In the genomic region with DNA sequence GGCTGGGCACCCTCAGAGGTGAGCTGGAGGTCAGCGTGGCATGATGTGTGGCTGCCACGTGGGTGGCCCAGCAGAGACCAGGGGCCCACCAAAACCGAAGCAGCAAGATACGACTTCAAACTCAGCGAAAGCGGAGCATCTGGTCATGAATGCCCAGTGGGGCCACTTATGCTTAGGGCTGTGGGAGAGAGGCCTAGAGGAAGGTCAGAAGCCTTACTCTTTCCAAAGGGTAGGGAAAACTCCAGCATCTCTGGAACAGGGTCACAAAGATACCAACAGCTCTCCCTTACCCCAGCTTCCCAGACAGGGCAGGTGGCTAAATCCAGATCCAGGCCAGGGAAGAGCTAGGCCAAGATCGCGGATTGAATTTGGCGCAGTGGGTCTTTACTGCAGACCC, we compare ENCODE assay signal across 11 mouse cellular contexts. TPM values are rescaled to one million over a fixed set of nuclear protein-coding genes. Genes with fewer than 3 reads are reported as not detected.
DNase-seq lines count a peak whose midpoint lies in the region; ATAC-seq lines count a peak whose summit lies in the region.
"Had no signal": no experiment of that assay in that cellular context is flagged by ENCODE, and none has a peak within 500 bp of the region (broad histone marks: within the 10 kb centered on the region; RNA-seq: fewer than 3 reads in every experiment).

No protein-coding gene starts in this region.

- DNase-seq in heart, postnatal 36 days: no peak
- no peak for DNase-seq in hindbrain, embryonic 10.5 days (ENCODE audit: low spot score)
- no peak for DNase-seq in midbrain, embryonic 14.5 days
- DNase-seq in B cell, adult 2 months: no peak
- no peak for DNase-seq in left cerebral cortex, adult 11 months (ENCODE audit: low spot score)
- DNase-seq in left cerebral cortex, postnatal 25 days (ENCODE audit: low spot score in 2 of 2): no peak

- peaks cover 14% of the 10 kb centered on the region for H3K36me3 ChIP-seq in heart, embryonic 16.5 days (ENCODE audit: control insufficient read depth, insufficient read depth)
- peaks cover 28% of the 10 kb centered on the region for H3K36me3 ChIP-seq in embryonic facial prominence, embryonic 12.5 days
- H3K36me3 ChIP-seq in hindbrain, embryonic 10.5 days: peaks cover 62% of the 10 kb centered on the region
- H3K36me3 ChIP-seq in midbrain, embryonic 14.5 days (ENCODE audit: control insufficient read depth, insufficient read depth, low read length): peaks cover 30% of the 10 kb centered on the region
- H3K36me3 ChIP-seq: G1E had no signal

- ATAC-seq in heart, embryonic 16.5 days (replicated peaks; ENCODE audit: extremely low read depth, insufficient read depth, low FRiP score): no peak
- no peak for ATAC-seq in embryonic facial prominence, embryonic 12.5 days (ENCODE audit: insufficient number of reproducible peaks, insufficient read depth, low FRiP score, low TSS enrichment)
- ATAC-seq in midbrain, embryonic 14.5 days (ENCODE audit: low FRiP score, low TSS enrichment): no peak

- H3K4me3 ChIP-seq in heart, embryonic 16.5 days (ENCODE audit: low read length): no peak overlapping the region
- H3K4me3 ChIP-seq in embryonic facial prominence, embryonic 12.5 days: peak overlapping the region; percentile 80
- H3K4me3 ChIP-seq in hindbrain, embryonic 10.5 days: peak overlapping the region; percentile 91
- peak overlapping the region; percentile 80 for H3K4me3 ChIP-seq in midbrain, embryonic 14.5 days (replicated peaks; ENCODE audit: low read depth, low read length)
- H3K4me3 ChIP-seq: erythroblast, embryonic 14.5 days had no signal

- no peaks in the 10 kb centered on the region for H3K27me3 ChIP-seq in heart, embryonic 16.5 days (ENCODE audit: control insufficient read depth, insufficient read depth, low read length)
- H3K27me3 ChIP-seq in embryonic facial prominence, embryonic 12.5 days: no peaks in the 10 kb centered on the region
- no peaks in the 10 kb centered on the region; the same call in 1 of the 2 replicates for H3K27me3 ChIP-seq in hindbrain, embryonic 10.5 days (ENCODE audit: insufficient read depth, poor library complexity, severe bottlenecking)
- H3K27me3 ChIP-seq in midbrain, embryonic 14.5 days (ENCODE audit: control insufficient read depth, insufficient read depth, low read length): no peaks in the 10 kb centered on the region

- H3K4me1 ChIP-seq in heart, embryonic 16.5 days (ENCODE audit: control insufficient read depth, insufficient read depth, low read length): peaks cover 51% of the 10 kb centered on the region
- H3K4me1 ChIP-seq in embryonic facial prominence, embryonic 12.5 days: peaks cover 61% of the 10 kb centered on the region
- peaks cover 91% of the 10 kb centered on the region for H3K4me1 ChIP-seq in hindbrain, embryonic 10.5 days (replicated peaks)
- peaks cover 48% of the 10 kb centered on the region for H3K4me1 ChIP-seq in midbrain, embryonic 14.5 days (ENCODE audit: control insufficient read depth, insufficient read depth, low read length)

- intact Hi-C loops in heart, postnatal 36 days (cut with DNase I): no loop called here
- intact Hi-C loops in left cerebral cortex, postnatal 25 days (cut with DNase I): no loop called here

- no peaks in the 10 kb centered on the region for H3K9me3 ChIP-seq in heart, embryonic 16.5 days (replicated peaks; ENCODE audit: control insufficient read depth, low read length)
- H3K9me3 ChIP-seq in embryonic facial prominence, embryonic 12.5 days: no peaks in the 10 kb centered on the region
- H3K9me3 ChIP-seq in hindbrain, embryonic 10.5 days: no peaks in the 10 kb centered on the region
- no peaks in the 10 kb centered on the region for H3K9me3 ChIP-seq in midbrain, embryonic 14.5 days (ENCODE audit: control insufficient read depth, low read length)
- H3K9me3 ChIP-seq: G1E had no signal

- peak overlapping the region; percentile 23 for H3K9ac ChIP-seq in heart, embryonic 16.5 days (ENCODE audit: low read length)
- peak overlapping the region; percentile 86 for H3K9ac ChIP-seq in embryonic facial prominence, embryonic 12.5 days
- H3K9ac ChIP-seq in midbrain, embryonic 14.5 days (replicated peaks; ENCODE audit: low read length): peak overlapping the region; percentile 95

- WGBS in heart, embryonic 16.5 days: 52% methylated on average over 9 of the region's 9 CpGs
- WGBS in embryonic facial prominence, embryonic 12.5 days: 44% methylated on average over 9 of the region's 9 CpGs
- 45% methylated on average over 9 of the region's 9 CpGs for WGBS in hindbrain, embryonic 10.5 days
- WGBS in midbrain, embryonic 14.5 days: 30% methylated on average over 9 of the region's 9 CpGs

- H3K27ac ChIP-seq in heart, embryonic 16.5 days (ENCODE audit: low read length): peak overlapping the region; percentile 65
- peak overlapping the region; percentile 96; the same call in 1 of the 2 replicates for H3K27ac ChIP-seq in embryonic facial prominence, embryonic 12.5 days
- H3K27ac ChIP-seq in hindbrain, embryonic 10.5 days: peak overlapping the region; percentile 97
- peak overlapping the region; percentile 96 for H3K27ac ChIP-seq in midbrain, embryonic 14.5 days (replicated peaks; ENCODE audit: low read depth, low read length)
- H3K27ac ChIP-seq: macrophage had no signal

- H3K4me2 ChIP-seq in heart, embryonic 16.5 days (ENCODE audit: low read depth, low read length): peak overlapping the region; percentile 40; the same call in 1 of the 2 replicates
- peak overlapping the region; percentile 98 for H3K4me2 ChIP-seq in embryonic facial prominence, embryonic 12.5 days (replicated peaks)
- peak overlapping the region; percentile 100 for H3K4me2 ChIP-seq in midbrain, embryonic 14.5 days (ENCODE audit: low read length)

RNA-seq across cellular contexts. Expression of a gene that starts 4.1 kb away (rescaled TPM):
- 64.8 and 69.9 TPM in 2 replicates for polyA plus RNA-seq in heart, embryonic 16.5 days (2015; fragmentation: Nextera tagmentation; extraction: Ambion mirVana)
- total RNA-seq in heart, postnatal 36 days (2021): 10 to 100 TPM; 72.8 to 73.4 TPM
- polyA plus RNA-seq in embryonic facial prominence, embryonic 12.5 days (2016; fragmentation: Nextera tagmentation; extraction: Ambion mirVana): 213 and 222 TPM in 2 replicates
- polyA plus RNA-seq in hindbrain, embryonic 10.5 days (2016; fragmentation: Nextera tagmentation; extraction: Ambion mirVana): 395 and 430 TPM in 2 replicates
- polyA plus RNA-seq in midbrain, embryonic 14.5 days (2014; fragmentation: Nextera tagmentation; extraction: Ambion mirVana): 219 and 247 TPM in 2 replicates
- 100 to 1,000 TPM; 161 to 166 TPM for total RNA-seq in left cerebral cortex, postnatal 25 days (2021)

RNA-seq across cellular contexts. Expression of a gene that starts 8.6 kb away (rescaled TPM):
- polyA plus RNA-seq in heart, embryonic 16.5 days (2015; fragmentation: Nextera tagmentation; extraction: Ambion mirVana): 0.13 and 0.16 TPM in 2 replicates
- total RNA-seq in heart, postnatal 36 days (2021): not detected
- 0.62 and 0.70 TPM in 2 replicates for polyA plus RNA-seq in embryonic facial prominence, embryonic 12.5 days (2016; fragmentation: Nextera tagmentation; extraction: Ambion mirVana)
- polyA plus RNA-seq in hindbrain, embryonic 10.5 days (2016; fragmentation: Nextera tagmentation; extraction: Ambion mirVana): 0.10 and 0.17 TPM in 2 replicates
- 0.93 and 1.00 TPM in 2 replicates for polyA plus RNA-seq in midbrain, embryonic 14.5 days (2014; fragmentation: Nextera tagmentation; extraction: Ambion mirVana)
- total RNA-seq in left cerebral cortex, postnatal 25 days (2021): 1 to 10 TPM; 7.7 to 8.6 TPM
- total RNA-seq: G1E had no signal
- polyA plus RNA-seq: erythroblast, embryonic 14.5 days; G1E; macrophage had no signal

RNA-seq across cellular contexts. Expression of a gene that starts 9.7 kb away (rescaled TPM):
- 60.5 and 61.0 TPM in 2 replicates for polyA plus RNA-seq in heart, embryonic 16.5 days (2015; fragmentation: Nextera tagmentation; extraction: Ambion mirVana)
- total RNA-seq in heart, postnatal 36 days (2021): 10 to 100 TPM; 20.9 to 25.1 TPM
- polyA plus RNA-seq in embryonic facial prominence, embryonic 12.5 days (2016; fragmentation: Nextera tagmentation; extraction: Ambion mirVana): 58.5 and 61.3 TPM in 2 replicates
- polyA plus RNA-seq in hindbrain, embryonic 10.5 days (2016; fragmentation: Nextera tagmentation; extraction: Ambion mirVana): 39.7 and 41.9 TPM in 2 replicates
- polyA plus RNA-seq in midbrain, embryonic 14.5 days (2014; fragmentation: Nextera tagmentation; extraction: Ambion mirVana): 51.2 and 68.8 TPM in 2 replicates
- total RNA-seq in left cerebral cortex, postnatal 25 days (2021): 10 to 100 TPM; 40.6 to 44.0 TPM

RNA-seq across cellular contexts. Expression of a gene that starts 9.9 kb away (rescaled TPM):
- 10.0 and 10.7 TPM in 2 replicates for polyA plus RNA-seq in heart, embryonic 16.5 days (2015; fragmentation: Nextera tagmentation; extraction: Ambion mirVana)
- total RNA-seq in heart, postnatal 36 days (2021): 1 to 10 TPM; 7.2 to 8.3 TPM
- 12.5 and 14.0 TPM in 2 replicates for polyA plus RNA-seq in embryonic facial prominence, embryonic 12.5 days (2016; fragmentation: Nextera tagmentation; extraction: Ambion mirVana)
- polyA plus RNA-seq in hindbrain, embryonic 10.5 days (2016; fragmentation: Nextera tagmentation; extraction: Ambion mirVana): 5.7 and 6.0 TPM in 2 replicates
- polyA plus RNA-seq in midbrain, embryonic 14.5 days (2014; fragmentation: Nextera tagmentation; extraction: Ambion mirVana): 6.0 and 6.8 TPM in 2 replicates
- total RNA-seq in left cerebral cortex, postnatal 25 days (2021): 1 to 10 TPM; 8.3 to 9.7 TPM
- polyA plus RNA-seq: erythroblast, embryonic 14.5 days had no signal

RNA-seq across cellular contexts. Expression of a gene that starts 18.6 kb away (rescaled TPM):
- polyA plus RNA-seq in heart, embryonic 16.5 days (2015; fragmentation: Nextera tagmentation; extraction: Ambion mirVana): 29.6 and 31.8 TPM in 2 replicates
- 10 to 100 TPM; 24.9 to 27.7 TPM for total RNA-seq in heart, postnatal 36 days (2021)
- 52.8 and 57.9 TPM in 2 replicates for polyA plus RNA-seq in embryonic facial prominence, embryonic 12.5 days (2016; fragmentation: Nextera tagmentation; extraction: Ambion mirVana)
- polyA plus RNA-seq in hindbrain, embryonic 10.5 days (2016; fragmentation: Nextera tagmentation; extraction: Ambion mirVana): 64.1 and 76.2 TPM in 2 replicates
- 41.0 and 41.2 TPM in 2 replicates for polyA plus RNA-seq in midbrain, embryonic 14.5 days (2014; fragmentation: Nextera tagmentation; extraction: Ambion mirVana)
- 10 to 100 TPM; 30.2 to 37.0 TPM for total RNA-seq in left cerebral cortex, postnatal 25 days (2021)

Comparison
In these comparisons a context has a peak if more than half of its experiments do, and no peak if none do; other contexts are left out.
1. H3K4me2 ChIP-seq: peak in every context shown above with its lines; median percentile 100 in midbrain, embryonic 14.5 days; 98 in embryonic facial prominence, embryonic 12.5 days; 40 in heart, embryonic 16.5 days.
2. H3K9ac ChIP-seq: peak in every context shown above with its lines; median percentile 95 in midbrain, embryonic 14.5 days; 86 in embryonic facial prominence, embryonic 12.5 days; 23 in heart, embryonic 16.5 days.